Mouse (Mus musculus): ENCODE results near the gene Apol9a. TPM values are rescaled to one million over a fixed set of nuclear protein-coding genes. Genes with fewer than 3 reads are reported as not detected.

Gene Apol9a
- total RNA-seq, 2 experiments from 2014 or later, result 0.83 TPM; not detected in 1

Other genes starting within 250 kb of the Apol9a start
- gene Rbfox2, start 104.1 kb downstream of the Apol9a start, total RNA-seq (2021), result 100 to 1,000 TPM; 232 to 253 TPM
- under 1 TPM; 0.32 to 0.42 TPM for gene Apol7a, start 12.0 kb downstream of the Apol9a start, total RNA-seq (2021)
- gene Apol7b, start 36.4 kb upstream of the Apol9a start, total RNA-seq (2021), result not detected
- not detected for gene Apol10a, start 65.9 kb upstream of the Apol9a start, total RNA-seq (2021)
- not detected for gene Apol11a, start 97.1 kb upstream of the Apol9a start, total RNA-seq (2021)
- gene Apol7c, start 122.2 kb upstream of the Apol9a start, total RNA-seq (2021), result not detected
- not detected for gene 1700025B11Rik, start 150.8 kb upstream of the Apol9a start, total RNA-seq (2021)
- under 1 TPM in 1 of 2 experiments, not detected in 1; 0.16 TPM for gene Apol10b, start 185.0 kb upstream of the Apol9a start, total RNA-seq (2021)
- gene Gm36245, start 188.1 kb upstream of the Apol9a start, total RNA-seq (2021), result not detected
- gene Apol11b, start 232.2 kb upstream of the Apol9a start, total RNA-seq (2021), result under 1 TPM in 1 of 2 experiments, not detected in 1; 0.18 TPM